Mouse (Mus musculus) hindlimb bud, embryonic 11.5 days (tissue): Measurements from ENCODE around the gene Atxn7l2.

Source experiments
- DNase-seq: peaks from one replicate; pipeline ENCODE4 v3.0.0-alpha.2; 2012; ENCODE audit warnings: low read depth, low spot score; ENCODE audit errors: extremely low spot score

The Atxn7l2 gene

DNA sequence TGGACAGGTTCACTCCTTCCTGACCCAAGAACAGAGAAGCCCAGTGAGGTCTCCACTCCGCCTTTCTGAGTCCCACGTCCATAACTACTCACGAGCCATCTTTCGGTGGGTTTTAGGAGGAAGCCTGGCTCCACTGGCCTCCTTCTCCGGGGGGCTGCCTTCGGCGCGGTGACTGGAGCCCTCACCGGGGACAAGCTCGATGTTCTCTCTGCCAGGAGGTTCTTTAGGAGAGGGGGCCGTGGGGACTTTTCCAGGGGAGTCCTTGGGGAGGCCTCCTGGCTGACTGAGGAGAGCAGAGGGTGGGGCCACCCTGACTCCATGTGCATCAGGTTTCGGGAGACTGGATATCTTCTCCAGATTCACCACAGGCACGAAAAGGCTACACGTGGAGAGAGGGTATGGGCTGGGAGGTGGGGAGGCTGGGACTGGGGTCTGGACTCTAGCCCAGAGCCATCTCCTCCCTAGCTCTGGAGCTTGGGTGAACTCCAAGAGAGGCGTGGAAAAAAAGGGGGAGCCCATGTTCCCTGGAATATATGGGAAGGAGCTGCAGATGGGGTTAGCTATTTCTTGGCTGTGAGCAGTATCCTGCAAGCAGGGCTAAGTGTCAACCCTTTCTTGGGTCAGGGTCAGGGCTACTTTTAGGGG, 3.9 kb downstream of the Atxn7l2 start:
- no peak for DNase-seq

DNA sequence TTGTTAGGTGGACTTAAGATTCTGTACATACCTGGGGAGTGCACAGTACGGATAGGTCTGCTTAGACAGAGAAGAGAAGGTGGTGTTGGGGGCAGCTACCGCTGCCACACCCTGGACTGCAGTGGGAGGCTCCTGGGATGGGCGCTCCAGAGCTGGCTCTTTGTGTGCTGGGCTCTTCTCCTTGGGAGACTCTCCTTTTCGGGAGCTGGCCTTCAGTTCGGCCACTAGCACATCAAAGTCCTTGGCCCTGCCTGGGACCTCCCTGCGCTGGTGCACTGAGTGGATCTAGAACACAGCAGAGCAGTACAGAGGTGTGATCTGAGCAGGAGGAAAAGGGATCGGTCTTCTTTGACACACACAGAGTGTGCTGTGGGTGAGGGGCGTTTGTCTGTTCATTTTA, 5.1 kb downstream of the Atxn7l2 start:
- no peak for DNase-seq

DNA sequence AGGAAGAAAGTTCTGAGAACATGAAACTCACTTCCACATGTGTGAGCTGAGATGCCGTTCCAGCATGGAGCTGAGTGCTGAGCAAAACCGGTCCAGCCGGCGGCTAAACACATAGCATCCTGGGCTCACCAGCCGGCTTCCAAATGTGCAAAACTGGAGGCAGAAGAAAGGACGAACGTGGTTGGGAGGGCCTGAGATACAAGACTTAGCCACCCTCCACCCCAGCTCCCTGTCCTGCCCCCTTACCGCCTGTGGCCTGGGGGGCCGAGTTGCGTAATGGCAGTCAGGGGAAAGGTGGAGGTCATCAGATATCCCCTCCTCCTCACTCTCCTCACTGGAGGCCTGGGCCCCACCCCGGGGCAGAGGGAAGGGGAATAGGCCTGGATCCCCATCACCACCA, 6.3 kb downstream of the Atxn7l2 start:
- DNase-seq, result no peak

DNA sequence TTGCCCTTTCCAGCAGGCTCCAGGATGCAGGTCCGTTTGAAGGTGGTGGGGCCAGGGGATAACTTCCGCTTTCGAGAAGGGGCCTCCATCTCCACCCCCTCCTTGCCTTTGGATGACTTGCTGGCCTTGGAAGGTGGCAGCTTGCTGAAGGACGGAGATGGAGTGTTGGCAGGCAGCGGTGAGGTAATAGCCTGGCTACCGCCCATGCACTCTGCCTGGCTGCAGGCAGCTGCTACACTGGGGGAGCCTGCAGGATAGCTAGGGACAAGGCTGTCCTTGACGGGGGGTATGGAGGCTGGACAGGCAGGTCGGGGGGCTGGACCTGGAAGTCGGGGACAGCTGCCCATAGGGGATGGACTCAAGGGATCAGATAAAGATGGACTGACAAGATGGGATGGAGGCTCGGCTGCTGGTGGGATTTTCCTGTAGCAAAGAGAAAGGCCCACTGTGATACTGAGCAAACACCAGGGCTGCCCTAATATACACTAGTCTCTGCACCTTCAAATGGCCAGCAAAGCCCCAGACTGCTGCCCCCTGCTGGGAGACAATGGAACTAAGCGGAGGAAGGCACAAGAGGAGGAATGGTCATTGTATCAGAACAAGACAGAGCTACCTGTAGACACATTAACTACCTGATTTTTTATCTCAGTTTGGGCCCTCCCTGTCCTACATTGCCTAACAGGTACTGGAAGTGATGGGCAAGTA, 7.0 kb downstream of the Atxn7l2 start:
- DNase-seq, result no peak

DNA sequence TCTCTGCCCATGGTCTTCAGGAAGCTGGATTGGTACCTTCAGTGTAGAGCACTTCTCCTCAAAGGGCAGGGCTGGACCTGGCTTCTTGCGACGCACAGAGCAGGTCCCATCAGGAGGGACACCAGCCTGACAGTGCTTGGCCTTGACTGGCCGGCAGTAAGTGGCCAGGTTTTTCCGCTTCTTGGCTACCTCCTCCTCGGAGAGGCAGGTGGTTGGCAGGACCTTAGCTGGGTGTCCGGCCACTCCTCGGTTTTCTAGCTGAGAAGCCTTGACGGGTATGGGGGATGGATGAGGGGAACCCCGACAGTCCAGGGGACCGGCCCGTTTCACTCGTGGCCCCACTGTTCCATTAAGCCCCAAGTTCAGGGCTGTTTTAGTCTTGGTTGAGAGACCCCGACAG, 7.5 kb downstream of the Atxn7l2 start:
- no peak for DNase-seq

DNA sequence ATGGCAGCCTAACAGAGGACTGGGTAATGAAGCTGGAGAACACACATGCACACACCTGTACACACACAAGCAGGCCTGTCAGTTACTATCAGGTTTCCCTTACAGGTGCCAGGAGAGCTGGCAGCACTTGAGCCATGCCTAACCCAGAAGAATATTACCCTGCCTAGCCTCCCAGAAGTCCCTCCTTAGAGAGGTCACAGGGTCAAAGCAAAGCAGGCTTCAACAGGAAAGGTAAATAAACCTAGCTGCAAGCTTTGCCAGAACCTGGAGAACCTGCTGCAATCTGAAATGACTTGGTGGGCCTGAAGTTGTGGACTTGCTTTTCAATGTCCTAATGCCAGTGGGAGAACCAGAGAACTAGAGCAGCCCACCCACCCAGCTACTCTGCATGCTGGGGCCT, 8.2 kb downstream of the Atxn7l2 start:
- DNase-seq, result no peak

DNA sequence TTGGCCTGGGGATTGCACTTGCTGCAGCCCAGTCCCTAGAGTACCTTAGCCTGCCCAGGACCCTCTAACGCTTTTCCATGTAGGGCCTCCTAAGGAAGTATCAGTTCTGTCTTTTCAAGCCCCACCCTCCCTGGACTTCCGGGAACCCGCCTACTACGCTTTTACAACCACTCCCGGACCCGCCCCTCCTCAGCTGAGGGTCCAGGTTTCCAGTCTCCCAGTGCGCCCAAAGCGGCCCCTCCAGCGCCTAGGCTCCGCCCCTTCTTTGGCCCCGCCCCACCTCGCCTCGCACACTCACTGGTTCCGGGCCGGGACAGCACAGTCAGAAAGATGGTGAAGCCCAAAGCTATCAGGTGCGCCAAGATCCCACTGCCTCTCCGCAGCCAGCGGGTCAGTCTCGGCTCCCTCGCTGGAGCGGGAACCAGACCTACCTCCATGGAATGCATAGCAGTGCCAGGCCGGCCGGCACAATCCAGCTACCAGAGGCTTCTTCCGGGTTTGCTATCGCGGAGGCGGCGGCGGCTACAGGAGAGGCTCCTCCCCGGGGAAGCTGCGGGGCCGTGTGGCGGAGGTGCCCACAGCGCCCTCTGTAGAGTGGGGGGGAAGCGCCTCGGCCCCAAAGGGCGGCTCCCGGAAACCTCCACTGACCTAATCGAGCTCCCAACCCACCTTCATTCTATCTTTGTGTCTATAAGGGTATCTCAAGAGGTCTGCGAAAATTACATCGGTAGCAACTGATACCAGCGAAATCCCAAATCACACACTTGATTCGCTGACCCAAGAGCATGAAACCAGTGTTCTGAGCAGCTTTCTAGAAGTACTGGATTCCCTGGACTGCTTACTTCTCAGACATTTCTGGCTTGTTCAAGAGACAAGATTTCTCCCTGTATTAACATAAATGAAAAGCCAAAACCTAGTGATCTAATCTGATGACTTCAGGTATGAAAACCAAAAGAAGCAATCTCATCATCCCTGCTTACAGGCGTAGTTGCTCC, 10.1 kb downstream of the Atxn7l2 start, which contains the start of gene Cyb561d1:
TSS of gene Cyb561d1 (minus strand) at position 884 of the 995 bp plus-strand sequence.
- DNase-seq, result no peak

DNA sequence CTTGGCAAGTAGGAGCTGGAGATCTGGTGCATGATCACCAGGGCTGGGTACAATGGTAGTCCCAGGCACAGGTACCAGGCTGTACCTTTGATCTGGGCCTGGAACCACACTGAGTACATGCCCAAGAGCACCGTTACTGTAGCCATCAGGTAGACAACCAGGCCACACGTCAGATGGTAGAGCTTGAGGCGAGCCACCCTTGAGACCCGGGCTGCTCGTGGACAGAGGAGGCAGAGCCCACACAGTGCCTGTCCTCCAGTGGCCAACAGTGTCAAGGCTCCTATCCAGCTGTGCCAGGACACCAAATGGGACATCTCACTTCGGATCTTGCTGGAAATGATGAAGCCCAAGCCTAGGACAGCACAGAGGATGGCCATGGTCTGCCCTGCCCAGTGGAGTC, 11.5 kb downstream of the Atxn7l2 start:
- DNase-seq, result no peak

DNA sequence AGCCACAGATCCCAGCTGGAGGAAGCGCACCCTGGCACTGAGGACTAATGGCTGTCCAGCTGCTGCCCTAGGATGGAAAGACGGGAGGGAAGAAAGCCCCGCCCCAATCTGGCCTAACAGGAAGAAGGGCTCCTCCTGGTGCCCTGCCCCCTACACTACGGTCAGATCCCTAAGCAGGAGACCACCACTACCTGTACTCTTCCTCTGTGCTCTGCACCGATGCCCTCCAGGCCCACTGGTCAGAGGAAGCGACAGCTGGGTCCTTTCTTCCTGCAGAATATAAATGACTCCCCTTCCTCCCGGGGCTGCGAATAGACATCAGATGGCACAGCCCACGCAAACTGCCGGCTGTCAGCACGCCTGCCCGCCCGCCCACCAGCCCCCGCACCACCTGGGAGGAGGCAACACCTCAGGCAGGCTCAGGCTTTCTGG, 13.7 kb downstream of the Atxn7l2 start:
- no peak for DNase-seq

DNA sequence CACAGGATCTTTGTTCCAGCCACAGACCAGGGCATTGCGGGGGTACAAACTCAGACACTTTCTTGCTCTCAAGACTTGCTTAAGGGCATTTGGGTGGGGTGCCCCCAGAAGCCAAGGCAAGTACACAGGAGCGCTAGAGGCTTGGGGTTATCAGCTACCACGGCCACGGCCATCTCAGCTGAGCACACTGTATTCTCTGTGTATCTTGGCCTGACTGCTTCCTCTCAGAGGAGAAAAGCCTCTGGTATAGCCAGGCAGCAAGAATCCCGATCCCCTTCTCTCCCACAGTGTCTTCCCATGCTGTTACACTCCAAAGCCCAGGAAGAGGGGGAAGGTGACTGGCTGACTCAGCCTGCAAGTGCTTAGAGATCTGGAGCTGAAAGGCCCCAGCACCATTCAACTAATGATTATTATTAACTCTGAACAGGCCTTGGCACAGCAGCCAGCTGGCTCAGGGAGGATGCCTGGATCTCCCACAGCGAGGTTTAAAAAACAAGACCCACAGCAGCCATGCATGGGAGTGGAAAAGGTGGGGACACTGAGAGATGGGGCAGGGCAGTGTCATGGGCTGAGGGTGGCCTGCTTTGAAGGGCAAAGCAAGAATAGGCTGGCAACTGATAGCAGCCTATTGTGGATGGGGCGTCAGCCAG, 14.7 kb downstream of the Atxn7l2 start:
- DNase-seq, result no peak

DNA sequence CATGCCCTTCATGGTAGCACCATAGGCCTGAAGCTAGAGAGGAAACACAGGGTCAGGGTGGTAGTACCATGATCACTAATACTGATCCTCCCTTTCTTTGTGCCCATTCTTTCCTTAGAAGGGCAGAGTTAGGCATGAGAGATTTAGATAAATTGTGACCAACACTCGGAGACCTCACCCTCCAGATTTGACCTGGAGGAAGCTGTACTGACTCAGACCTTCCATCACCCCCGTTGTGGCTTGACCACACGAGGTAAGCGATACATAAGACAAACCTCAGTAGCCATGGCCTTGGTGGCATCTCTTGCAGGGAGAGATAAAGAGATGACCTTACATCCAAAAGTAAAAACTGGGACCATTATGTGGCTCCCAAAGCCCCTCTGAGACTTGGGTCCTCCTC, 15.4 kb downstream of the Atxn7l2 start:
- no peak for DNase-seq

DNA sequence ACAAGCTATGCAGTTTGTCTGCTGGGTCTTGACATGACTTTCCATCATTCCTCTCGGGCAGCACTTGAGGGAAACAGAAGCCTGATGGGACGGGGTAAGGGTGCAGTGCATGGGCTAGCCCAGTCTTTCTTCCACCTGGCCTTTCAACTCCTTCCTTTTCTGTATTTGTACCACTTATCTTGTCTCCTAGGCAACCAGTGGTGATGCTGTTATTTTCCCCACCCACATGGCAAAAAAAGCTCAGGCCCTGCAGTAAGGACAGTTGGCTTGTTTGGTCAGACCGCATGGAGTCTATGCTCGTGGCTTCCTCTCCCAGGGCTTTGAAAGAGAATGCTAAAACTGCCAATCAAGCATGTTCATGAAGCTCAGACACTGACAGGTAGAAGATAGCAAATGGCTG, 17.0 kb downstream of the Atxn7l2 start:
- no peak for DNase-seq

DNA sequence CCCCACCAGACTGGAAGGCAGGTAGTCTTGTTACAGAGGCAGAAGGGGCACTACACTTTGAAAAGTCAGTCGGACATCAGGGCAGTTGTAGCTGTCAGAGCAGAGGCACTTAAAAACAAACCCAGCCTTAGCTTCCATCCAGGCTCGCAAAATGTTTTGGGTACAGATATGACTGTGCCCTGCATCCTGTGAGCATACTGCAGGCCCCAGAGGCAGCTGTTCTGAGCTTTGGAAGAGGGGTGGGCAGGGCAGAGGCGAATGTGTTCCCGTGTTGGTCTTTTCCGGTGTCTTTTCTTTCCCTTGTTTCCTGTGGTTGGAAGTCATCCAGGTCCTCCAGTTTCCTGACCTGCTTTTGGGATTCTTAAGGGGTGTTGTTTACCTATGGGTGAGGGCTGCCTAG, 20.8 kb downstream of the Atxn7l2 start:
- no peak for DNase-seq

DNA sequence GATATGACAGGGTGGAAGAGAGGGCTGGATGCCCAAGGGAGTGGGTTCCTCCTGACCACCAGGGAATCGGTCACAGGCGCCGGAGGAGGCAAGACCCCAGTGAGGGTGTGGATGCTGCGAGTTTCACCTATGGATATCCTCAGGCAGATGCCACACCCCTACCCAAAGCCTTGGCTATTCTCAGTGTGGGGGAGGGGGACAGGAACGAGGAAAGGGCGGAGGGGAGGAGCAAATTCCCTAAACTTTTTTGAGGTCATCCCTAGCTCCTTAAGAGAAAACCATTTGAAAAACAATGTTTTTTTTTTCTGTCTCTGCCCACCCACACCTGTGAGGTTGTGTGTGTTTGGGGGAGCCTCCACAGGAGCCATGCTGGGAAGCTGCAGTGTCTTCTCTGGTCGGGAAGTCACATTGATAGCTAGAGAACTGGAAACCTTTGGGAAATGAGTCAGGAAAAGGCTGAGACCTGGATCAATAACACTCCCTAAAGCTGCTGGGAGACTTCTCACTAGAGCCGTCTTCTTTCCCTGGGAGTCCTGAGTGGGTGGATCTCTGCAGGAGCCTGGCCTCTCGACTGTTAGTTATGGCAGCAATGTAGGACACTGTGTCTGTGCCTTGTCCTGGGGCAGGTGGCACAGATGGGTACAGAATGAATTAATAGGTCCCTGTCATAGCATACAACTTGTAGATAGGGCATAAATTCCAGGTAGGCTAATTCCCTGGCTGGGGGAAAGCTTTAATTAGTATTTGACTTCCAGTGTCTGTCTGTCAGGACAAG, 21.8 kb downstream of the Atxn7l2 start:
- DNase-seq, result no peak

DNA sequence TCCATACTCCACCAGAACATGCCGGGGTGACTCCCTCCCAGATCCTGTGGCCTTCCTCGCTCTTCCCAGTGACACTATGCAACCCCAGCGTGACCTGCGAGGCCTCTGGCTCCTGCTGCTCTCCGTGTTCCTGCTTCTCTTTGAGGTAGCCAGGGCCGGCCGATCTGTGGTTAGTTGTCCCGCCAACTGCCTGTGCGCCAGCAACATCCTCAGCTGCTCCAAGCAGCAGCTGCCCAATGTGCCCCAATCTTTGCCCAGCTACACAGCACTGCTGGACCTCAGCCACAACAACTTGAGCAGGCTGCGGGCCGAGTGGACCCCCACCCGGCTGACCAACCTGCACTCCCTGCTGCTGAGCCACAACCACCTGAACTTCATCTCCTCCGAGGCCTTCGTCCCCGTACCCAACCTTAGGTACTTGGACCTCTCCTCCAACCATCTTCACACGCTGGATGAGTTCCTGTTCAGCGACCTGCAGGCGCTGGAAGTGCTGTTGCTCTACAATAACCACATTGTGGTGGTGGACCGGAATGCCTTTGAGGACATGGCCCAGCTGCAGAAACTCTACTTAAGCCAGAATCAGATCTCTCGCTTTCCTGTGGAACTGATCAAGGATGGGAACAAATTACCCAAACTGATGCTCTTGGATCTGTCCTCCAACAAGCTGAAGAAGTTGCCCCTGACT, 23.5 kb downstream of the Atxn7l2 start:
- DNase-seq, result no peak

DNA sequence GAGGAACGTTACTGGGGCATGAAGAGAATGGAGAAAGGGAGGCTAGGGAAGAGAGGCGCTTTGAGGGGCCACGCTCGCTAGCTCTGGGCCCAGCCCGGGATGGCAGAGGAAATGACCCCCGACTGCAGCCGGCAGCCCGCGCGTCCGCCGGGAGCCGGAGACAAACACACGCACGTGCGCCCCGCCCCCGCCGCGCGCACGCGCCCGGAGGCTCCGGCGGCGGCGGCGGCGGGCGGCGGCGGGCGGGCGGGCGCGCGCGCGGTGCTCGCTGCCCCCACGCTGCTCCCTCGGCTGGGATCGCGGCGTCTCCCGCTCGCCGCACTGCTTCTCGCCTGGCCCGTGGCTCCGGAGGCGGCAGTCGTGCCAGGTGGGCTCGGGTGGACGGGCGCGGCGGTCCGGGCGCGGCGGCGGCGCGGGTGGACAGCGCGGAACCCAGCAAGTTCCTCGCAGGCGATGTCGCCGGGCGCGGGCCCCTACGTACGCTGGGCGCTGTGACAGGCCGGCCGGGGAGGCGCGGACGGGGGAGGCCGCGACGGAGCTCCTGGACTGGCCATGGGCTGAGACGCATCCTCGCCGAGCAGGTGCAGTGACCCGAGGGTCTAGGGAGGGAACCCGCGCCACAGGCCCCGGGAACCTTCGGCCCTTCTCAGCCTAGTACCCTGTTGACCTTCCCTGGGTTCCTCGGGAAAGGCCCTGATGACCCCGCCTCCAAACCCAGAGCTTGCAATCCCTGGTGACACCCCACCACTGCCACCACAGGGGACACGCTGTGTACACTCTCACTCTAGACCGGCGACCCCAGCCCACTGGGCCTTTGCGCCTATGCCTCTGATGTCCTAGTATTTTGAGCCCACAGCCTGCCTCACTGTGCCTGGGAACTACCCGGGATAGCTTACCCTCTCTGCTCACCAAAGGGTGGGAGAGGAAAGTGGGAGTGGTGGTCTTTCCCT, 24.4 kb downstream of the Atxn7l2 start, which contains the start of gene Amigo1:
TSS of gene Amigo1 (plus strand) at position 238 of the 950 bp plus-strand sequence.
- no peak for DNase-seq

DNA sequence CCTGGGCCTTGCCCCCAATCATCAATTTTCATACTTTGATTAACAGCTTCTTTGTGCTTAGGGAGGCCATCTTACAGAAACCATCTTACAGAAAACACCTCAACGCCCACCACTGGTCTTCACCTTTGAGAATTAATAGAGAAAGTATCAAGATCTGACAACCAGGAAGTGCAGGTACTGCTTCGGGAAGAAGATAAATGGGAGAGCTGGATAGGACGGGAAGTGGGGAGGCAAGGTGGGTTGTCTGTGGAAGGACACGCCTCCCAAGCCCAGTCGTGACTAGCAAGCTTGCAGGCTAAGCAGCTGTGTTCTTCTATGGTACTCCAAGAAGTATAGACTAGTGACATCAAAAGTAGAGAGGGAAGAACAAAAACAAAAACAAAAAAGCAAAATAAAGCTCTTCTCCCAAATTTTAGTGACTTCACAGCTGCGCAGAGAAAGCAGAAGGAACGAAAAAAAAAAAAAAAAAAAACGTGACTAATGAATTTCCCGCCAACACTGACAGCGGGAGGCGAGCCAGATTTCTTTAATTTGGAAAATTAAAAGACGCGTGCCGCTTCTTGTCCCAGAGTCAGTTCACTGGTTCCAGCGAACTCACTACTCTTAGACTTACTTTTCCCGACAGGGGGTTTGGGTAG, 25.2 kb downstream of the Atxn7l2 start:
- DNase-seq, result no peak

DNA sequence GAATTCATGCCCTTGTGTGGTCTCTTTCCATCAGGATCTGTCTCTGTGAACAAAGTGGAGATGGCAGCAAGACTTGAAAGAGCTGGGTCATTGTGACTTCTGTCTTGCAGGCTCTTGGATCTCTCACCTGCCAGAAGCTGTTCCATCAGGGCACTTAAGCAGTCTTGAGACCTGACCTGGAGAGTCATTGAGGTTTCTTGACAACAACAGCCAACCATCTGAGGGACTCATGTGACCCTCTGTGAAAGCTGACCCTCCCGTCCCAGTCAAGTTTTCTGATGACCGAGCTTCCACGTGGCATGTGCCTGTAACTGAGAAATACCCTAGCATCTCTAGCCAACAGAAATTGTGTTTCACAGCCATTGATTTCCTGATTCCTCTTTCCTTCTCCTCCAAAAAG, 26.0 kb downstream of the Atxn7l2 start:
- no peak for DNase-seq
